Mouse (Mus musculus) lung, embryonic 15.5 days (tissue): ENCODE measurements around the gene Zkscan3. TPM values are rescaled to one million over a fixed set of nuclear protein-coding genes. Genes with fewer than 3 reads are reported as not detected.

ENCODE experiments used
- ATAC-seq: fragments of 200-750 bp; cut with Nextera tagmentation; 2 replicates; pipeline ENCODE4 v1.8.0; 2017; ENCODE audit warnings: moderate number of reproducible peaks, borderline replicate concordance; ENCODE audit not compliant: low FRiP score, low TSS enrichment; ENCODE audit errors: extremely low read depth
- H3K27ac ChIP-seq: fragments of 300-500 bp; sonication (generic); 2 replicates; pipeline ENCODE4 v1.5.1; 2015; ENCODE audit warnings: moderate library complexity, mild to moderate bottlenecking, inconsistent platforms
- H3K27me3 ChIP-seq: fragments of 300-500 bp; sonication (generic); 2 replicates; pipeline ENCODE4 v1.6.1; 2015; ENCODE audit warnings: inconsistent platforms
- H3K36me3 ChIP-seq: fragments of 300-500 bp; sonication (generic); 2 replicates; pipeline ENCODE4 v1.6.1; 2015; ENCODE audit warnings: inconsistent platforms
- H3K4me1 ChIP-seq: fragments of 300-500 bp; sonication (generic); 2 replicates; pipeline ENCODE4 v1.6.1; 2015; ENCODE audit warnings: inconsistent platforms
- H3K4me2 ChIP-seq: fragments of 300-500 bp; sonication (generic); 2 replicates; pipeline ENCODE4 v1.6.1; 2015; ENCODE audit warnings: inconsistent platforms, mild to moderate bottlenecking, moderate library complexity
- H3K4me3 ChIP-seq: fragments of 300-500 bp; sonication (generic); 2 replicates; pipeline ENCODE4 v1.5.1; 2015; ENCODE audit warnings: mild to moderate bottlenecking, inconsistent platforms
- H3K9ac ChIP-seq: fragments of 300-500 bp; sonication (generic); 2 replicates; pipeline ENCODE4 v1.6.1; 2015; ENCODE audit warnings: inconsistent platforms
- H3K9me3 ChIP-seq: fragments of 300-500 bp; sonication (generic); 2 replicates; pipeline ENCODE4 v1.6.1; 2016; ENCODE audit warnings: inconsistent platforms
- WGBS: fragments of 180-500 bp; shearing (Covaris S2); methylation state at CpG from one replicate; pipeline ENCODE4 v1.1.7; 2015; 5-methylcytosine and 5-hydroxymethylcytosine counted together
- polyA plus RNA-seq: library from polyadenylated mRNA; unstranded; fragments of >200 nt; fragmentation: Nextera tagmentation; extraction: Ambion mirVana; gene quantifications from 2 replicates; pipeline ENCODE4 v1.2.1, GENCODE M21; 2015

The Zkscan3 gene
- polyA plus RNA-seq: 83.4 and 90.4 TPM in 2 replicates

- Histone ChIP-seq H3K27me3 (no peaks in the 10 kb centered on the region), H3K4me2 (peak within 1 kb of the TSS; percentile 62), H3K36me3 (peaks cover 12% of the 10 kb centered on the region), H3K4me3 (peak within 1 kb of the TSS; percentile 89), H3K9ac (peak within 1 kb of the TSS; percentile 92), H3K9me3 (no peaks in the 10 kb centered on the region), H3K4me1 (peaks cover 11% of the 10 kb centered on the region), H3K27ac (peak within 1 kb of the TSS; percentile 82)
- peak; percentile 94 for ATAC-seq
- under 1% methylated on average over 35 of the region's 35 CpGs for WGBS
These were observed at the start of gene Zkscan3 for GRCm38 (mm10) chr13:21402287-21402846. Gene Zkscan3 (minus strand): TSS chr13:21402755.

GRCm38 (mm10) chr13:21447856-21448614 is 45.5 kb upstream of the Zkscan3 start:
- peak overlapping the region; percentile 58 for H3K27ac ChIP-seq
- WGBS: 64% methylated on average over 16 of the region's 16 CpGs

GRCm38 (mm10) chr13:21446796-21447195 is 44.2 kb upstream of the Zkscan3 start:
- H3K9me3 ChIP-seq: no peaks in the 10 kb centered on the region
- no peak overlapping the region for H3K4me2 ChIP-seq
- H3K27me3 ChIP-seq: no peaks in the 10 kb centered on the region
- no peak overlapping the region for H3K27ac ChIP-seq
- 87% methylated on average over 9 of the region's 9 CpGs for WGBS
- H3K4me3 ChIP-seq: no peak overlapping the region
- no peak for ATAC-seq
- H3K4me1 ChIP-seq: peaks cover 4% of the 10 kb centered on the region
- H3K36me3 ChIP-seq: peaks cover 65% of the 10 kb centered on the region
- H3K9ac ChIP-seq: no peak overlapping the region

More at GRCm38 (mm10) chr13:21447856-21448614, 45.5 kb upstream of the Zkscan3 start:
- Histone ChIP-seq H3K27me3 (no peaks in the 10 kb centered on the region), H3K4me3 (no peak overlapping the region), H3K9ac (no peak overlapping the region), H3K4me2 (no peak overlapping the region), H3K4me1 (peaks cover 14% of the 10 kb centered on the region), H3K9me3 (no peaks in the 10 kb centered on the region), H3K36me3 (peaks cover 59% of the 10 kb centered on the region)
- no peak for ATAC-seq

DNA sequence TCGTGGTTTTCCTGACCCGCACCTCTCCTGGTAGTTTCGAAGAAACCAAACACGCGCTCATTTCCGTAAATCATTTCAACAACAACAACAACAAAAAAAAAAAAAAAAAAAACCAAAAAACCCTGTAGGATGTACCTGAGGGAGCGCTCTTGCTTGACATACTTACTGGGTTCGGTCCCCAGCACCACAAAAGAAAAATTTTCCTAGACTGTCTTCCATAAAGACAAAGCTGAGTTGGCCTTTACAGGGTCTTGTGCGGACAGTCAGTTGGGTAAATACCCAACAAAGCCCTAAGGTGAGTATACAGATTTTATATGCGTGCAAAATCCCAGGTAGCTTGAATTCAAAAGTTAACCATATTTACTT is 38.6 kb upstream of the Zkscan3 start:
- peak overlapping the region; percentile 90 for H3K27ac ChIP-seq
- H3K4me2 ChIP-seq: peak overlapping the region; percentile 82
- H3K9ac ChIP-seq: peak overlapping the region; percentile 62; the same call in 1 of the 2 replicates
- peaks cover 8% of the 10 kb centered on the region; the same call in 1 of the 2 replicates for H3K4me1 ChIP-seq
- no peaks in the 10 kb centered on the region for H3K9me3 ChIP-seq
- peaks cover 36% of the 10 kb centered on the region for H3K36me3 ChIP-seq
- H3K27me3 ChIP-seq: no peaks in the 10 kb centered on the region
- ATAC-seq: no peak
- peak overlapping the region; percentile 53 for H3K4me3 ChIP-seq
- WGBS: 17% methylated on average over 10 of the region's 10 CpGs

GRCm38 (mm10) chr13:21440503-21441206 is 38.1 kb upstream of the Zkscan3 start, which contains the start of gene Pgbd1:
Gene Pgbd1 (minus strand): TSS chr13:21441058.
- Histone ChIP-seq H3K4me1 (peaks cover 8% of the 10 kb centered on the region; the same call in 1 of the 2 replicates), H3K4me3 (peak within 1 kb of the TSS; percentile 53), H3K36me3 (peaks cover 30% of the 10 kb centered on the region), H3K4me2 (peak within 1 kb of the TSS; percentile 82), H3K9me3 (no peaks in the 10 kb centered on the region), H3K27me3 (no peaks in the 10 kb centered on the region), H3K27ac (peak within 1 kb of the TSS; percentile 90), H3K9ac (peak within 1 kb of the TSS; percentile 62)
- ATAC-seq: peak; percentile 81
- 1% methylated on average over 32 of the region's 32 CpGs for WGBS

DNA sequence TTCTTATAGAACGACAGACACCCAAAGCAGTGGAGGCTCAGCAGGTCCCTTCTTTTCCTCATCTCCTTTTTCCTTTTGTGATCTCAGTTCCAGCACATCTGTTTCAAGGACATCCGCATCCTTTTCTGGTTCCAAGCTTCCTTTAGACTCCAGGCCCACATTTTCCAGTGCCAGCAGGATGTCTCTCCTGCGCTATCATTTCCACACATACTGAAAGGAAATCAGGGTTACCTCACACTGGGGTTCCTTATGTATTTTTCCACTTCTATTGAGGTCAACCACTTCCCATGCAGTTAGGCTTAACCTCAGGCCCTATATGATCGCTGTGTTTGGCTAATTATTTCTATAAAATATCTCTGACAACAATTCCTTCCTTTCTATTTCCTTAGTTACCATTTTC is 32.9 kb upstream of the Zkscan3 start:
- no peak overlapping the region for H3K27ac ChIP-seq
- no peaks in the 10 kb centered on the region for H3K27me3 ChIP-seq
- H3K9ac ChIP-seq: no peak overlapping the region
- H3K4me2 ChIP-seq: no peak overlapping the region
- H3K9me3 ChIP-seq: no peaks in the 10 kb centered on the region
- no peak overlapping the region for H3K4me3 ChIP-seq
- ATAC-seq: no peak
- no peaks in the 10 kb centered on the region for H3K36me3 ChIP-seq
- 81% methylated on average over 4 of the region's 4 CpGs for WGBS
- H3K4me1 ChIP-seq: peaks cover 6% of the 10 kb centered on the region; the same call in 1 of the 2 replicates

DNA sequence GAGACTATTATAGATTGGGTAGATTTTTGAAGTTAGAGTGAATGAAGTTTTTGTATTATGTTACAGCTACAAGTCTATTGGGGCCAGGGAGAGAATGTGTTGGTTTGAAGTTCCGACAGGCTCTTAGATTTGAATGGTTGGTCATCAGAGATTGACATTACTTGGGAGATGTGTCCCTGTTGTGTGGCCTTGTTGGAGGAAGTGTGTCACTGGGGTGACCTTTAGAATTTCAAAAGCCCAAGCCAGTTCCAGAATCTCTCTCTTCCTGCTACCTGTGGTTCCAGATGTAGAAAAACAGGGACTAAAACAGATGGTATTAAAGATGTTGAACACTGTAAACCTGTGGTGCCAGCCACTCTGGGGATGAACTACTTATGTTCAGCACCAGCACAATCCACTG is 25.1 kb upstream of the Zkscan3 start:
- Histone ChIP-seq H3K27me3 (no peaks in the 10 kb centered on the region), H3K4me2 (no peak overlapping the region), H3K36me3 (no peaks in the 10 kb centered on the region), H3K9me3 (no peaks in the 10 kb centered on the region), H3K9ac (no peak overlapping the region), H3K4me3 (no peak overlapping the region), H3K27ac (no peak overlapping the region), H3K4me1 (no peaks in the 10 kb centered on the region)
- ATAC-seq: no peak
- 80% methylated on average over 1 of the region's 1 CpGs for WGBS

GRCm38 (mm10) chr13:21423301-21423700 is 20.7 kb upstream of the Zkscan3 start:
- no peak overlapping the region for H3K9ac ChIP-seq
- 59% methylated on average over 5 of the region's 5 CpGs for WGBS
- H3K4me1 ChIP-seq: no peaks in the 10 kb centered on the region

GRCm38 (mm10) chr13:21418865-21419264 is 16.3 kb upstream of the Zkscan3 start:
- H3K27ac ChIP-seq: no peak overlapping the region
- WGBS: 44% methylated on average over 6 of the region's 6 CpGs
- no peak overlapping the region for H3K4me3 ChIP-seq
- ATAC-seq: no peak; the same call in 1 of the 2 replicates
- no peaks in the 10 kb centered on the region for H3K36me3 ChIP-seq
- no peak overlapping the region for H3K9ac ChIP-seq
- no peaks in the 10 kb centered on the region for H3K27me3 ChIP-seq
- no peak overlapping the region for H3K4me2 ChIP-seq
- H3K9me3 ChIP-seq: no peaks in the 10 kb centered on the region
- peaks cover 5% of the 10 kb centered on the region; the same call in 1 of the 2 replicates for H3K4me1 ChIP-seq

More at GRCm38 (mm10) chr13:21423301-21423700, 20.7 kb upstream of the Zkscan3 start:
- Histone ChIP-seq H3K27me3 (no peaks in the 10 kb centered on the region), H3K4me3 (no peak overlapping the region), H3K27ac (no peak overlapping the region), H3K9me3 (no peaks in the 10 kb centered on the region), H3K4me2 (no peak overlapping the region), H3K36me3 (no peaks in the 10 kb centered on the region)
- no peak for ATAC-seq

GRCm38 (mm10) chr13:21417298-21418010 is 14.9 kb upstream of the Zkscan3 start:
- no peak for ATAC-seq
- Histone ChIP-seq H3K9ac (no peak overlapping the region), H3K27ac (no peak overlapping the region), H3K4me3 (no peak overlapping the region), H3K36me3 (no peaks in the 10 kb centered on the region), H3K4me2 (no peak overlapping the region), H3K9me3 (no peaks in the 10 kb centered on the region), H3K27me3 (no peaks in the 10 kb centered on the region), H3K4me1 (peaks cover 5% of the 10 kb centered on the region; the same call in 1 of the 2 replicates)
- WGBS: 80% methylated on average over 6 of the region's 6 CpGs

- H3K9ac ChIP-seq: no peak overlapping the region
- 88% methylated on average over 2 of the region's 2 CpGs for WGBS
- H3K27ac ChIP-seq: no peak overlapping the region; the same call in 1 of the 2 replicates
- H3K4me2 ChIP-seq: no peak overlapping the region
- H3K4me3 ChIP-seq: no peak overlapping the region
- peaks cover 5% of the 10 kb centered on the region; the same call in 1 of the 2 replicates for H3K4me1 ChIP-seq
- no peak for ATAC-seq
- H3K27me3 ChIP-seq: no peaks in the 10 kb centered on the region
- H3K36me3 ChIP-seq: no peaks in the 10 kb centered on the region
- H3K9me3 ChIP-seq: no peaks in the 10 kb centered on the region
These were observed 13.2 kb upstream of the Zkscan3 start for GRCm38 (mm10) chr13:21415750-21416149.
